Mouse (Mus musculus) cerebellum, postnatal 25 days (tissue): Measurements from ENCODE around the gene Rab37.
A peak's percentile ranks its signal among the peaks of the same experiment; 100 is the strongest.

Experiments
- DNase-seq, 2 experiments: peaks; one replicate each; pipeline ENCODE4 v3.0.0; 2021; ENCODE audit warnings: mixed read lengths in 2 of 2

Rab37 gene

DNA sequence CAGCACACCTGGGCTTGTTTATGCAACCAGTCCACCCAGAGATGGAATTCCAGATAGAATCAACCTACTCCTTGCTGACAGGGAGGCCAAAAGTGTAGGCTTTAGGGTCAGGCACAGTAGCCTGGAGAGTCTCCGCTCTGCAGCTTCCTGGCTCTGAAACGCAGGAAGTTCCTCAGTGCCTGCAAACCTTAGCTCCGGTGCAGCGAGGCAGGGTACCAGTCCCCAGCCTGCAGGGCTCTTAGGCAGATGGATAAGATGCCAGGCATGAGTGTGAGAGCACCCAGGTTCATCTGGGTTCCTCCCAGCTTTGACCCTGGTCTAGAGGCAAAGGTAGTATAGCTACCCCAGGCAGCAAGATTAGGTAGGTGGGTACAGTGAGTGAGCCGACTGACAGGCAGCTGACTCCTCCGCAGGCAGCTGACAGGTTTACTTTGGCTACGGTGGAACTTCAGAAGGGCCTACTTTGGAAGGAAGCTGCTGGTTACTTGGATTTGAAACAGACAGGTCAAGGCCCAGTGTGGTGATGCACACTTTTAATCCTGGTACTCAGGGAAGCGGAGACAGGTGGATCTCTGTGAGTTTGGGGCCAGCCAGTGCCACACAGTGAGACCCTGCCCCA is 76.5 kb downstream of the Rab37 start:
- DNase-seq: no peak

DNA sequence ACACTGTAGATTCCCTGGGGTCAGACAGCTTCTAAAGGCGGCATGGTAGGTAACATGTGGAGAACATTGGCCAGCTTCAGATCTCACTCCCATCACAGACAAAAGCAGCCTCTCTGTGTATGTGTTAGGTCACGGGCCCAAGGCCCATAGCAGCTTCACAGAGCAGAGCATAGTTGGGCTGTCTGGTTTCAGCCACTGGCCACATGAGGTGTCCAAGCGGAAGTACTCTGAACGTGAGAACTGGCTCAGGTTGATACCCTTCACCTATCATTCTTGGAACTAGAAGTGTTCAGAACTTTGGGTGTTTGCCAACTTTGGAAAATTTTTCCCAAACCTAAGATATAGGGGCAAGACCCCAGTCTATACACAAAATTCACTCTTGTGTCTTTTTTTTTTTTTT is 78.2 kb downstream of the Rab37 start:
- no peak for DNase-seq

GRCm38 (mm10) chr11:115171125-115171524 is 79.9 kb downstream of the Rab37 start:
- peak; percentile 78 to 84 for DNase-seq

- peak in 1 of 2 experiments; percentile 47 for DNase-seq
Observed at GRCm38 (mm10) chr11:115172825-115173287, 81.6 kb downstream of the Rab37 start.

DNA sequence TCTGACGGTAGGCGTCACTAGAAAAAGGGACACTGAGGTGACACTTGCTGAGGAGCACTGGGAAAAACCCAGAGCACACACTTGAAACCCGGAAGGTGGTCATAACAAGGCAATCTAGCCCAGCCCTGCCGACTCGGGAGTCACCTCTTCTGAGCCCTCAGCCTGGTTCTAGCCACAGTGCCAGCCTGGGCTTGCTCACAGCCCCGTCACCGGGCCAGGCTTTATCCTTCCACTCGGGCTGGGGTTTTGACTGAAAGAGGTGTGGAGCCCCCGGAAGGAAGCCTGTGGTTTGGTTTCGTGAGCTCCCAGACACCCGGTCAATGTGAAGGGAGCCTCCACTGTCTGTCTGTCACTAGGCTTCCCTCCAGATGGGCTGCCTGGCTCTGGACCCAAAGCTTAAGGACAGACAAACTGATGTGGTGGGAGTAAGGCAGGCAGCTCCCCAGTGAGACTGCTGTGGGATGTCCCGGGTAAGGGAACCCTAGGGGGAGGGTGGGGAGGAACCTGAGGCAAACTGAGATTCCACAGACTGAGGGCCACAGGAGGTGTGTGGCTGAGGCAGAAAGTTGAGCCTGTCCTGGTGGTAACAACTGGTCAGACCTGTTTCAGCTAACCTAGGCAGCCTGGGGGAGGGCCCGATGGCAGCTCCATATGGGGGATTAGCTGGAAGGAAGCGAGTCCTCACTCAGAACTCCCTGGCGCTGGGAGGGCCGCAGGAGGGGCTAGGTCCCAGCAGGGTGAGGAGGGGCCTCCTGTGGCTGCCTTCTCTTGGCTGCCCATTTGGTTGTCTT is 82.5 kb downstream of the Rab37 start:
- no peak for DNase-seq

GRCm38 (mm10) chr11:115176399-115177190 is 85.4 kb downstream of the Rab37 start:
- DNase-seq: no peak

DNA sequence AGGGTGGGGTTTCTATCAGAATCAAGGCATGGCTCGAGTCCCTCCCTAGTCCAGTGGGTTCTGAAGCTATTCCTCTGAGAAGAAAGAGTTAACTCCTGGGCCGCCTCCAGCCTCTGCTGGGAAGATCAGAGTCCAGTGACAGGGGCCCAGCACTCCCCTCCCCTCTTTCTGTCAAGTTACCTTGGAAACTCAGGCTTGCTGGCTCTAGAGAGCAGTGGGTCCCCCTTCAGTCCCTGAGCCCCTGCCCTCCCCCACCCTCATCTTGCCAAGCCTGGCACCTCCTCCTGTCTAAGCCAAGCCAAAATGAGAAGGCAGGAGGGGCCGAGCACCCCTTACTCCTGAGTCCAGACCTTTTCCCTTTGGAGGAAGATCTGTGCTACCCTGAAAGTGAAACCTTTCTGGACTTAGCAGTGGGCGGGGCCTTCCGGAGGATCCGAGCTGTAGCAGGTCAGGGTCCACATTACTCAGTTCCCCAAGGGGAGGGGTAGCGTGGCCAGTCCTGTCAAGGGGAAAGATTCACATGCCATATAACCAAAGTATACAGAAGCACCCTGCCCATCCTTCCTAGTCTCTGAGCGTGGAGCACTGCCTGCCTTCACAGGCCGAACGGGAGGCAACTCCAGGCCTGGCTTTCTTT is 86.4 kb downstream of the Rab37 start:
- DNase-seq: no peak

- DNase-seq: no peak
Observed at GRCm38 (mm10) chr11:115178766-115179165, 87.5 kb downstream of the Rab37 start.

DNA sequence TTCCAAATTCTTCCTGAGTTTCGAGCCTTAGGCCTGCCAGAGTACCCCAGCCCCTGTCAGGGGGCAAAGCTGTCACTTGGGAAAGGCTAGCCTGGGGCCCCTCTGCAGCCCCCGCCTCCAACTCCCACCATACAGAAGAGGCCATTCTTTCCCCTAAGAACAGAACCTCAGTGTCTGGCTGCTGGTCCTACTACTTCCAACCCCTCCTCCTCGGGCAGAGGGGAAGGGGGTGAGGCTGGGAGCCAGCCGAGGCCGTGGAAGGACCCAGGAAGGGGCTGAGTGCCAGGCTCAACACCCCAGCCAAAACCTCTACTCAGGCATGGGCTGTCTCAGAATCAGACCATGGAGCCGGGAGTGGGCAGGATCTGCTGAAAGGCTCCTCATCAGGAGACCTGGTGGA is 88.0 kb downstream of the Rab37 start:
- DNase-seq: no peak

DNA sequence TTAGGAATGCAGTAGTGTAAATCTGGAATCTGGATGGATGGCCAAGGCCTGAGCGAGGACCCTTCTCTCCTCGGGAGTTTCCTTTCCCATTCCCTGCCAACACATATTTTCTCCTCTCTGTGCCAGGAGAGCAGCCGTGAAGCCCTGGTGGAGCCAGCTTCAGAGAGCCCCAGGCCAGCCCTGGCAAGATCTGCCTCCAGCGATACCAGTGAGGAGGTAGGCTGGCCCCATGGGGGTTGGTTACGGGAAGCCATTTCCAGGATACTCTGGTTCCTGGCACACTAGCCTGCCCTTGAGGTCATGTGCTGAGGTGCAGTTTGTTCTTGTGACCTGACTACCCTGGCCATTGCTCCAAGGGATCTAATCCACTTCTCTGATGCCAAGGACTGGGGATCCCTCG is 88.7 kb downstream of the Rab37 start:
- no peak for DNase-seq

- DNase-seq: peak; percentile 90 to 93
Observed at GRCm38 (mm10) chr11:115181913-115182638, 90.8 kb downstream of the Rab37 start.

DNA sequence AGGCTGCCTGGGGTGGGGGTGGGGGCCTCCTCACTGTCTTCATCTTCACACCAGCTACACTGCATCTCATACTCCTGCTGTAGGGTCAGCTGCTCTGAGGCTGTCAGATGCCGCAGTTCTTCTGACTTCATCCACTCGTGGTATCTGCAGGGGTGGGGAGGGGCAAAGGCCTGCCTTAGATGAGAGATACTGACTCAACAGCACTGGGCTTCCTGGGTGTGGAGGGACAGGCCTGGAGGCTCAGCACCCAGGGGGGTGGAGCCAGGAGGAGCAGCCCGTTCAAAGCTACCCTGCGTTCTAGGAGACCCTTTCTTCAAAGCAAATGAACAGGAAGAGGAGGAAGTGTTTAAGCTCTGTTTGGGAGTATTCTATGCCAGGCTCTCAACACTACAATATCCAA is 93.7 kb downstream of the Rab37 start:
- DNase-seq: no peak

DNA sequence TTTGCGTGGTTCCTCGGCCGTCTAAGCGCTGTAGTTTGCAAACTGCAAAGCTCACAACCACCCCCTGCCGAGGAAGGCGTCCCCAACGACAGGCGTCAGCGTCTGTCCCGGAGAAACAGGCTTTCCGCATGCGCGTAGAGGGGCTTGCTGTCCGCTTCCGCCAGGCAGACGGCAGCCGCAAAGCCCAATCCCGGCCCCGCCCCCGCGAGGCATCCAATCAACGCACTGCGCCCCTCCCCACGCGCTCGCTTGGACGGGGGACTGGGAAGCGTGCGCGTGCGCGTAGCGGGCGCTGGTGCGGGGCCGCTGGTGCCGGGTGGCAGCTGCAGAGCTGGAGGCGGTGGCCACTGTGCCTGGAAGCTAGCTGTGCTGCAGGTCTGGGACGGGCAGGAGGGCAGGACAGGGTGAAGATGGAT is 96.0 kb downstream of the Rab37 start, which contains the start of gene Tmem104:
Gene Tmem104 (plus strand): TSS at position 264 of the 416 bp plus-strand sequence.
- DNase-seq: peak; percentile 100

DNA sequence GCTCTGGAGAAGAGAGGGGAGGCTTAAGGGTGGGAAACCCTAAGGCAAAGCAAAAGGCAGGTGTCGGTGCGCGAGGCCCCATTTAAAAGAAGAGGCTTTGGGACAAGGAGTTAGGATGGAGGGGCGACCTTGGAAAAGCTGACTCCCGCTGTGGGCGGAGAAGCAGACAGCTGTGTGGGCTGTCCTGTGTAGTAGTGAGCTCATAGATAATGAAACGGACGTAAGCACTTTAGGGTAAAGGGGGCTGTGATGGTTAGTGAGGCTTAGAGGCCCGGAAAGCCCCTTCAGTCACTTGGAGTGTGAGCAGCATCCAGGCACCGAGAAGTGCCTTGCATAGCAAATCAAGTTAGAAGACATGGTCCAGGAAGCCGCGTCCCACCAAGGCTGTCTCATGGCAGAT is 96.5 kb downstream of the Rab37 start, which contains the start of gene Nat9:
Gene Nat9 (minus strand): TSS at position 167 of the 400 bp plus-strand sequence.
- no peak for DNase-seq

GRCm38 (mm10) chr11:115188539-115189231 is 97.5 kb downstream of the Rab37 start:
- no peak for DNase-seq

GRCm38 (mm10) chr11:115189304-115189703 is 98.1 kb downstream of the Rab37 start:
- DNase-seq: no peak

GRCm38 (mm10) chr11:115192180-115192579 is 100.9 kb downstream of the Rab37 start:
- peak in 1 of 2 experiments; percentile 53 for DNase-seq

DNA sequence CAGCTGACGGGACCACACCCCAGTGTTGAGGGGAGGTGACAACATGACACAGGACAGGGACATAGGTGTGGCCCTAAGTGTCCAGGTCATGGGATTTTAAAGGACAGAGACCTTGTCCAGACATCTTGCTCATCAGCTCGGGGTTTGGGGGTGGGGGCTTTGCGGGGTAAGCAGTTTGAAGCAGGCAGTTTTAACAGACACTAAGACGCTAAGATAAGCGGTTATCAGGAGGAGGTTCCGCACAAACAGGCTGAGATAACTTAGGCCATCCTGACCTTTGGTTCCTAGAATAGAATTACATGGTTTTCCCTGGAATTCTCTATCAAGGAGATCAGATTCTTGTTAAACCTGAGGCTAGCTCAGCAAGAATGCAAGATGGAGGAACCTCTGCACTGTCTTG is 103.5 kb downstream of the Rab37 start:
- no peak for DNase-seq

- no peak for DNase-seq
Observed at GRCm38 (mm10) chr11:115195933-115196332, 104.7 kb downstream of the Rab37 start.

- DNase-seq: no peak
Observed at GRCm38 (mm10) chr11:115197558-115197957, 106.3 kb downstream of the Rab37 start.

DNA sequence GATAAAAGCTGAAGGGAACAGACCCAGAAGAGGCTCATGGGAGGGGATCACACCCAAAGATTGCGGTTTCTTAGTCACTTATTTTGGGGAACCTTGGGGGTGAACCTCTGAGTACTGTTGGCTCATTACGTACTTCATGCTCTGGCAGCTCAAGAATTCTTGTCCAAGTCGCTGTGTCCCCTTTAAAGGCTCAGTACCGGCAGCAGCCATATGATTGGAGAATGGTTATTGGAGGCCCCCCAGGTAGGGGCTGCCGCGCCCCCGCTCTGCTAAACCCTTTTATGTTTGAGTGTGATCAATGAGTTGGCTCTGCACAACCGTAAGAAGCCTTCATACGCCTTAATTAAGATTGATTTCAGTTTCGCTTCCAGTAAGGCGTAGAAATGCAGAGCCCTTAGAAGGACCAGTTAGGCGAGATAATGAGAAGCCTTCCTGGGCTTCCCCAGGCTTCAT is 107.7 kb downstream of the Rab37 start:
- no peak for DNase-seq
